Mouse (Mus musculus) bone marrow macrophage, adult 2 months (primary cell): ENCODE data around the gene Vwa8. TPM values are rescaled to one million over a fixed set of nuclear protein-coding genes. Genes with fewer than 3 reads are reported as not detected.
"Not testable (repeated sequence)": the region's sequence is repeated elsewhere in the genome, so short reads cannot be mapped to it uniquely, and the experiment has no call there.

ENCODE experiments used
- H3K27ac ChIP-seq: 2 replicates; pipeline ENCODE4 v1.5.1; 2012; ENCODE audit warnings: low read depth, low read length; ENCODE audit not compliant: insufficient read depth
- H3K4me1 ChIP-seq: 2 replicates; pipeline ENCODE4 v1.6.1; 2012; ENCODE audit warnings: low read length; ENCODE audit not compliant: control insufficient read depth, insufficient read depth
- H3K4me3 ChIP-seq: 2 replicates; pipeline ENCODE4 v1.5.1; 2012; ENCODE audit warnings: mild to moderate bottlenecking, low read length, moderate library complexity; ENCODE audit not compliant: insufficient read depth
- CTCF ChIP-seq: IDR thresholded peaks from 2 replicates; pipeline ENCODE4 v1.5.1; 2012; ENCODE audit warnings: low read depth, mild to moderate bottlenecking, low read length, moderate library complexity
- POLR2A ChIP-seq: IDR thresholded peaks from 2 replicates; pipeline ENCODE4 v1.6.1; 2012; ENCODE audit warnings: mild to moderate bottlenecking, low read depth, low read length, borderline replicate concordance
- polyA plus RNA-seq: library from polyadenylated mRNA; stranded (reverse); fragments of >200 nt; gene quantifications from 2 replicates; pipeline ENCODE4 v1.2.4, GENCODE M21; 2012; ENCODE audit not compliant: missing spikeins, insufficient read depth, insufficient read length

Vwa8 gene
- polyA plus RNA-seq, 1 experiment, result 19.3 TPM

- no peak overlapping the region for H3K27ac ChIP-seq
- H3K4me1 ChIP-seq, result peaks cover 40% of the 10 kb centered on the region
- no peak overlapping the region for H3K4me3 ChIP-seq
- TF ChIP-seq POLR2A (no peak), CTCF (no peak)
Observed at GRCm38 (mm10) chr14:78881563-78881962, 32.7 kb downstream of the Vwa8 start.

GRCm38 (mm10) chr14:78885915-78886534 is 37.2 kb downstream of the Vwa8 start:
- Histone ChIP-seq H3K27ac (peak overlapping the region; percentile 10), H3K4me1 (peaks cover 32% of the 10 kb centered on the region), H3K4me3 (no peak overlapping the region)
- TF ChIP-seq CTCF (no peak), POLR2A (no peak)

GRCm38 (mm10) chr14:78886566-78887234 is 37.8 kb downstream of the Vwa8 start:
- peak overlapping the region; percentile 10 for H3K27ac ChIP-seq
- no peak overlapping the region for H3K4me3 ChIP-seq
- H3K4me1 ChIP-seq, result peaks cover 31% of the 10 kb centered on the region
- TF ChIP-seq POLR2A, result no peak
- TF ChIP-seq CTCF, result no peak

- H3K4me1 ChIP-seq, result peaks cover 31% of the 10 kb centered on the region
- H3K27ac ChIP-seq, result peak overlapping the region; percentile 12; the same call in 1 of the 2 replicates
- H3K4me3 ChIP-seq, result not testable (repeated sequence)
Observed at GRCm38 (mm10) chr14:78887494-78887893, 38.6 kb downstream of the Vwa8 start.

GRCm38 (mm10) chr14:78895496-78895895 is 46.6 kb downstream of the Vwa8 start:
- H3K4me3 ChIP-seq, result no peak overlapping the region
- TF ChIP-seq CTCF, result no peak
- no peak for TF ChIP-seq POLR2A
- no peak overlapping the region for H3K27ac ChIP-seq
- peaks cover 12% of the 10 kb centered on the region for H3K4me1 ChIP-seq

GRCm38 (mm10) chr14:78896252-78896651 is 47.4 kb downstream of the Vwa8 start:
- H3K27ac ChIP-seq, result no peak overlapping the region
- no peak overlapping the region for H3K4me3 ChIP-seq
- no peak for TF ChIP-seq POLR2A
- no peak for TF ChIP-seq CTCF
- peaks cover 13% of the 10 kb centered on the region for H3K4me1 ChIP-seq

GRCm38 (mm10) chr14:78900770-78901169 is 51.9 kb downstream of the Vwa8 start:
- Histone ChIP-seq H3K27ac (peak overlapping the region; percentile 89), H3K4me1 (peaks cover 24% of the 10 kb centered on the region), H3K4me3 (no peak overlapping the region)
- TF ChIP-seq CTCF (no peak), POLR2A (no peak)

- Histone ChIP-seq H3K4me1 (peaks cover 3% of the 10 kb centered on the region; the same call in 1 of the 2 replicates), H3K4me3 (no peak overlapping the region), H3K27ac (no peak overlapping the region)
- TF ChIP-seq POLR2A, result no peak
Observed at GRCm38 (mm10) chr14:78908205-78908863, 59.5 kb downstream of the Vwa8 start.

- H3K4me3 ChIP-seq, result no peak overlapping the region
- TF ChIP-seq POLR2A (no peak), CTCF (no peak)
- peaks cover 5% of the 10 kb centered on the region; the same call in 1 of the 2 replicates for H3K4me1 ChIP-seq
- no peak overlapping the region for H3K27ac ChIP-seq
Observed at GRCm38 (mm10) chr14:78912076-78912475, 63.2 kb downstream of the Vwa8 start.

- Histone ChIP-seq H3K4me3 (no peak overlapping the region), H3K27ac (no peak overlapping the region)
Observed at GRCm38 (mm10) chr14:78914180-78914579, 65.3 kb downstream of the Vwa8 start.

More at GRCm38 (mm10) chr14:78914180-78914579, 65.3 kb downstream of the Vwa8 start:
- H3K4me1 ChIP-seq, result peaks cover 5% of the 10 kb centered on the region; the same call in 1 of the 2 replicates
- TF ChIP-seq CTCF (no peak), POLR2A (no peak)
